Mouse (Mus musculus) forebrain, embryonic 15.5 days (tissue): ENCODE measurements at regions not wholly inside any gene's neighbourhood (a gene's known extent, or its start where the extent isn't known, plus 50 kb on each side); places are given as distances from the start of the nearest gene placed in this dataset.
"Not testable (repeated sequence)": the region's sequence is repeated elsewhere in the genome, so short reads cannot be mapped to it uniquely, and the experiment has no call there.

Experiments
- ATAC-seq: fragments of 200-750 bp; cut with Nextera tagmentation; replicated peaks from 2 replicates; pipeline ENCODE4 v1.8.0; 2017; ENCODE audit warnings: mild to moderate bottlenecking, moderate TSS enrichment, moderate library complexity
- H3K27ac ChIP-seq: fragments of 300-500 bp; sonication (generic); replicated peaks from 2 replicates; pipeline ENCODE4 v1.5.1; 2015; ENCODE audit warnings: mild to moderate bottlenecking, inconsistent platforms
- H3K27me3 ChIP-seq: fragments of 300-500 bp; sonication (generic); 2 replicates; pipeline ENCODE4 v1.6.1; 2015; ENCODE audit warnings: inconsistent platforms
- H3K36me3 ChIP-seq: fragments of 300-500 bp; sonication (generic); 2 replicates; pipeline ENCODE4 v1.6.1; 2015; ENCODE audit warnings: mild to moderate bottlenecking, inconsistent platforms
- H3K4me1 ChIP-seq: fragments of 300-500 bp; sonication (generic); 2 replicates; pipeline ENCODE4 v1.6.1; 2015; ENCODE audit warnings: inconsistent platforms
- H3K4me2 ChIP-seq: fragments of 300-500 bp; sonication (generic); replicated peaks from 2 replicates; pipeline ENCODE4 v1.6.1; 2015; ENCODE audit warnings: mild to moderate bottlenecking, inconsistent platforms
- H3K4me3 ChIP-seq: fragments of 300-500 bp; sonication (generic); 2 replicates; pipeline ENCODE4 v1.5.1; 2015; ENCODE audit warnings: mild to moderate bottlenecking, inconsistent platforms
- H3K9ac ChIP-seq: fragments of 300-500 bp; sonication (generic); replicated peaks from 2 replicates; pipeline ENCODE4 v1.6.1; 2015; ENCODE audit warnings: mild to moderate bottlenecking, inconsistent platforms
- H3K9me3 ChIP-seq: fragments of 300-500 bp; sonication (generic); 2 replicates; pipeline ENCODE4 v1.6.1; 2016; ENCODE audit warnings: inconsistent platforms
- WGBS: fragments of 180-500 bp; shearing (Covaris S2); methylation state at CpG from one replicate; pipeline ENCODE4 v1.1.7; 2015; ENCODE audit warnings: mixed read lengths; 5-methylcytosine and 5-hydroxymethylcytosine counted together

DNA sequence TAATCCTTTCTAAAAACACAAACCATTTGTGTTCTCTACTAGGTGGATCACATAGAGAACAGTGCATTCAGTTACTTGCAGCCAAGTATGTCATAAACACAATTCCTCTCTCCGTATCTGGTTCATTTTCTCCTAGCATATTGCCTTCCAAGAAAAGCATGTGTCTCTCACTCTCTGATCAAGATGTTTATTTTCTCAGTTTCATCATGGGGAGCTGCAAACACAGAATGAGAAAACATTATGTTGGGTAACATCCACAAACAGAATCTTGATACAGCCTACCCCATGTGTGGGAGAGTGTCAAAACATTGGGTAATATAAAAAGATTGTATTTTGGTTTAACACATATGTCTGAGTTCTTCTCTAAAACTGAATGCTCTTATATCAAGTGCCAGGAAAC lies 2415.2 kb upstream of the Cdh20 start:
- no peaks in the 10 kb centered on the region for H3K27me3 ChIP-seq
- no peak overlapping the region for H3K9ac ChIP-seq
- H3K27ac ChIP-seq = no peak overlapping the region
- peak; percentile 60 for ATAC-seq
- H3K36me3 ChIP-seq = no peaks in the 10 kb centered on the region
- H3K9me3 ChIP-seq = no peaks in the 10 kb centered on the region
- 79% methylated on average over 1 of the region's 1 CpGs for WGBS
- H3K4me2 ChIP-seq = no peak overlapping the region
- no peaks in the 10 kb centered on the region for H3K4me1 ChIP-seq
- H3K4me3 ChIP-seq = no peak overlapping the region

DNA sequence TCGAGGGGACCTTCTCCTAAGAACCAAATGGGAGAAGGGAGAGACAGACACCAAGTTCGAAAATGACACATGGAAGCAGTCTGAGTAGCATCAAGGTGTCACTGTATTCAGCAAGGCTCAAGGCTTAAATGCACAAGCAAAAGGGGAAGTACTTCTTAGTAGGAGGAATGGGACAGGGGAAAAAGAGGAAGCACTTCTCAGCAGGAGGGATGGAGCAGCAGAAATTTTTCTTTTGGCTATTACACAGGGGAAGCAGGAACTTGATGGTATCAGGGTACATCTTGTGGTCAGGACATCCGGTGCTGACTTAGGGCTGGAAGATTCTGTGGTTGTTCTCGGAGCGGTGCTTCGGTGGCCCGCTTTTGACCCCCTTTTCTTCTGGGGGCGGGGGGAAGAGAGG lies 2410.4 kb upstream of the Cdh20 start:
- H3K27me3 ChIP-seq, ATAC-seq, H3K4me1 ChIP-seq, H3K9me3 ChIP-seq, H3K9ac ChIP-seq, H3K27ac ChIP-seq, H3K4me2 ChIP-seq, H3K4me3 ChIP-seq, H3K36me3 ChIP-seq: not testable (repeated sequence)
- 90% methylated on average over 8 of the region's 8 CpGs for WGBS

DNA sequence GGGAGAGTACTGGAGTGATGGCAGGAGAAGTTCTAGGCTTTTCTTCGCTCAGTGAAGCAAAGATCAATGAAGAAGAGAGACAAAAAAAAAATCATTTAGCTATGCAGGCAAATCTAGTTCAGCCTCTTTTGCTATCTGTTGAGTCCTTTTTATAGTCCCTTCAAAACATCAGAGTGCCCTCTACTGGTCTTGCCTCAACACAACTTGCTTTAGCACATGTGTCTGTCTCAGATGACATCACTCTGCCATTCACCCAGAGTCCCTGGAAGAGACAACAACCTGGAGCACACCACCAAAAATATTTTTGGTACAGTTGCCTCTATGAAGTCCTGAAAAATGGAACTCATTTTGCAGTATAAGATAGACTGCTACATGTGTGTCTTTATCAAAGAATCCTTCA lies 2389.7 kb upstream of the Cdh20 start:
- no peaks in the 10 kb centered on the region for H3K36me3 ChIP-seq
- no peaks in the 10 kb centered on the region for H3K27me3 ChIP-seq
- H3K4me1 ChIP-seq = no peaks in the 10 kb centered on the region
- 57% methylated on average over 1 of the region's 1 CpGs for WGBS
- no peak overlapping the region for H3K4me3 ChIP-seq
- H3K9me3 ChIP-seq = no peaks in the 10 kb centered on the region
- H3K9ac ChIP-seq = no peak overlapping the region
- no peak for ATAC-seq
- no peak overlapping the region for H3K27ac ChIP-seq
- H3K4me2 ChIP-seq = no peak overlapping the region
